Mouse (Mus musculus) neural tube, embryonic 10.5 days (tissue): ENCODE data around the gene Rnf145.
"Not testable (repeated sequence)": the region's sequence is repeated elsewhere in the genome, so short reads cannot be mapped to it uniquely, and the experiment has no call there.

Experiments
- DNase-seq: peaks from one replicate; pipeline ENCODE4 v3.0.0-alpha.2; 2017; ENCODE audit warnings: low spot score; ENCODE audit errors: extremely low spot score

Rnf145 gene

DNA sequence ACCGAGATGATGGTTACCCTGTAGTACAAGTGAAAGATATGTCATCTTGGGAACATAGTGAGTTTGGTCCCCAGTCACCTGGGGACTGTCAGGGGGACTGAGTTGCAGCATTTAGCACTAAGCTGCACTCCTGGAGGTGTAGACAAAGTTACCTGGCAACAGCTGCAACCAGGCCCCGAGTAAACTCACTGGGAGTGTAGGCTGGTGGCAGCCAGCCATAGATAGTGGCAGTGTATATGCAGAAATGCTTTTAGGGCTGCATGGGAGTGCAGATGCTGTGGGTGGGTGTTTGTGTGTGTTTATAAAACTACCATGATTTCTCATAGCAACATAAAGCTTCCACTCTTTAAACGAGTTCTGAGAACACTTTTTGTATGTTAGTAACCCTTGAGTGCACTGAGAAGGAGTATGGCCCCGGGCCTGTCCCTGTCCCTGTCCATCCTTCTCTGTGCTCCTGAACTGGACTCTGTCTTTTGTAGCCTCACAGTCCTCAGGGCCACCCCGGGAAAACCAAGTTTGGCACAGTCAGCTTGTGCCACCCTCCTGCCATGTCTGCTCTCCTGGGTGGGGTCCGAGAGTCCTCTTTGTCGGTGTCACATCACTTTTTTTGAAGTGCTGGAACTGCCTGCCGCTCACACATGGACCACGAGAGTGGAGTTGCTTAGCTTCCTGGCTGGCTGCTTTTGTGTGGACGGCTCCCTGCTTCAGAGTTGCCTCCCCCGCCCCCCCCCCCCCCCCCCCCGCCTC lies 43.8 kb downstream of the Rnf145 start:
- no peak for DNase-seq

DNA sequence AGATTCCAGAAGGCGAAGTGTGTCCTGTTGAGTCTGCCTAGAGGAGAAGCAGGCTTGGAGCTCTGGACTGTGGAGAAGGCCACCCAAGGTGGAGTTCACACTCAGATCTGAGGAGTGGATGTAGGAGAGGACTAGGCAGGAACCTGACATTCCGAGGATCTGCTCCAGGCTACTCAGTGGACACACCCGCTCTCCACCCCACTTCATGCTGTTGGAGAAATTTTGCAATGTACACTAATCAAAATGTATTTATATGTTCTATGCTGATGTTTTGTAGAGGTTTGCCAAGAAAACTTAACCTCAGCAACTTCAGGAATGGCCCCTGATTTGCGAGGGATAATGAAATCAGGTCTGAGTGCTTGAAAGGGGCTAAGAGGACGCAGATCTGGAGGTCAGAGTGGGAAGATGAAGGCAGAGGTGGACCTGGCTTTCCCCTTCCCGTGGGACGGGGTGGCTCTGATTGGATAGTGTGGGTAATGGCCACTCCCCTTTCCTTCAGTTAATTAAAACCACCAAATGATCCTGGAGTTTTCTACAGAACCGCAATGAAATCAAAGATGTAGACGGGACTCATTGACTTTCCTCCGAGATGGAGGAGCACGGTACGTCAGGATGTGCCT lies 45.6 kb downstream of the Rnf145 start:
- no peak for DNase-seq

DNA sequence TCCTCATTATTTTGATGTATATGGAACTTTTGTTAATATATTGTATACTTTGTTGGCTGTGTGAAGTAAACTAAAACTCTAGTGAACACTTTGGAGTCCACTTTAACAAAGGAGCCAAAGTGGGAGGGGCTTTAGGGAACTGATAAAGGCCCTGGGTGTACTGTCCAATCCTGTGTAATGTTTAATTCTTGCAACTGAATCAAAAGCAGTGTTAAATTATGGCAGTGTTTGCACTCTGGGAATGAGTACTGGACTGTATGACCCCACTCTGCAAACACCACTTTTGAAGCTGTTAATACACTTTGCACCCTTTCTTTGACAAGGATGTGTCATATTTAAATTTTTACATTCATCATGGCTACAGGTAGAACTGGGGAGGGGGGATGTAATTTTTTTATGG lies 46.2 kb downstream of the Rnf145 start:
- no peak for DNase-seq

DNA sequence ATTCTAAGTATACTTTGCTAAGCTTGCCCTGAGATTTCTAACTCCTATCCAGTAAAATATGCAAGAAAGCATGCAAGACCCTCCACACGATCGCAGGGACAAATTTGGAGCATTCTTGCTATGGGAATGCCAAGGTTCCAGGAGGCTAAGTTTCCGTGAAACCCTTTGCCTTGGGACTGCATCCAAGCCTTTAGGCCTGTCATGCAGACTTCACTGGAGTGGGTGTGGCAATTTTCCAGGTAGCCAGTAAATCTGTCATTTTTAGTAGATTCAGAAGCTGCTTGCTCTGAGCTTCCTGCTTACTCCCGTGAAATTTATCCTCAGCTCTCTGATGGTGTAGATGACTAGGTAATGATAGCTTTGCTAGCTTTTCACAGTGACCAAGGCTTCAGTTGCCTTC lies 51.6 kb downstream of the Rnf145 start:
- not testable (repeated sequence) for DNase-seq

DNA sequence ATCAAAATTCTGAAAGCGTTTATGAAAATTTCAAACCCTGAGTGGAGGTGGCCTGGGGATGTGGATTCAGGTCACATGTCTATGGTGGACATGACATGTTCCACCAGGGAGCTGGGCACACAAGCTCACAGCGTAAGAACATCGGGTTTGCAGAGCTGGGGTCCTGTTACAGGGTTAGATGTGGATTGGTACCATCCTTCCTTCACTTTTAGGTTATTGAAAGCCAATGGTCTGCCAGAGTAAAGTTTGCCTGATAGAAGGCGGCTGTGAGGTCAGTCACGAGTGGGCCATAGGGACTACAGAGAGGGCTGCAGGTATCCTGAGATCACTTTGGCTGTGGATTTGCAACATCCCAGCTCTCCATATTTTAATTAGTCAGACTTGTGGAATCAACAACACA lies 54.0 kb downstream of the Rnf145 start:
- no peak for DNase-seq

DNA sequence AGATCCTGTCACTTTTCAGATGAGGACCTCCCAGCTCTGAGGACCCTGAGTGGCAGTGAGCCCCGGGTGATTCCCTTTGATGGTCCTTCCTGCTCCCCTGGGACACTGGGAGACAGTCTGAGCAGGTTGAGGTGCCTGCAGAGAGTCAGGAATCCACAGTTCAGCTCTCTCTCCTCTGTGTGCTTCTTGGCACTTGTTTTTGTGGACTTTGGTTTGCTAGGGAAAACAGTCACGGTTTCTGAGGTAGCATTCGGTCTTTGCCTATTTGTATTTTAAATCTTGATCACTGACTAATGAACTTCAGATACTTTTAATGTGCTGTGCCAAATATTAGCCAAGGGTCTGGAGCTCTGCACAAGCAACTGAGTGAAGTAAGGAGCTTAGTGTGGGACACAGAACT lies 54.6 kb downstream of the Rnf145 start:
- DNase-seq: no peak

DNA sequence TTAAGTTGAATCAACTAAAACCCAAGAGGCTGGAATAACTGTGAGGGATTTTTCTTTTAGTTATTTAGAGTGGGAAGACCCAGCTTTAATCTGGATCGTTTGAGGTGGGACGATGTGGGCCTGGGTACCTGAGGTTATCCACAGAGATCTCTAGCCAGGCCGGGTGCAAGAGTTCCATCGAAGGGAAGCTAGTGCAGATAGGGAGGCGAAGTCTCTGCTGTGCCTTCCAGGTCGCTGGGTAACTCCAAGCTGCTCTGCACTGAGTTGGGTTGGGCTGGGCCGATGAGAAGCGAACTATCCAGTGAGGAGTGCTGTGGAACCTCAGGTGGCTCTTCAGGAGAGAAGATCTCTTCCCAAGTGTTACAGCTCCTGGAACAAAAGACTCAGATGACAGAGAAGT lies 55.6 kb downstream of the Rnf145 start:
- DNase-seq: no peak

DNA sequence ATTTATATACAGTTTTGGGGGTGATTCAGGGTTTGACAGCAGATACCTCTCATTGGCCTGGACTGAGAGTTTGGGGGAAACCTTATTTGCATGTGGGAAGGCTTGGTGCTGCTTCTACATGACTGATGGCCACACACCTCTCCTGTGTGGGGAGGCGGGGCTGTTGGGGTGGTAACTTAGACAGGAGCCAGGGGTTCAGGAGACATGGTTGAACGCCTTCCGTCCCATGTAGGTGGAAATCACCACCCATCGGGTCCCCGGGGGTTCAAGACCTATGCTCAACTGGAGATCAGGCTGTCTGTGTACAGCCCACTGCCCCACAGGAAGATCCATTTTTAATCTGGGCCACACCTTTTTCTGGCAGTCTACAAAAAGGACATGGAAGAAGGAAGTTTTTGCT lies 56.1 kb downstream of the Rnf145 start:
- no peak for DNase-seq

DNA sequence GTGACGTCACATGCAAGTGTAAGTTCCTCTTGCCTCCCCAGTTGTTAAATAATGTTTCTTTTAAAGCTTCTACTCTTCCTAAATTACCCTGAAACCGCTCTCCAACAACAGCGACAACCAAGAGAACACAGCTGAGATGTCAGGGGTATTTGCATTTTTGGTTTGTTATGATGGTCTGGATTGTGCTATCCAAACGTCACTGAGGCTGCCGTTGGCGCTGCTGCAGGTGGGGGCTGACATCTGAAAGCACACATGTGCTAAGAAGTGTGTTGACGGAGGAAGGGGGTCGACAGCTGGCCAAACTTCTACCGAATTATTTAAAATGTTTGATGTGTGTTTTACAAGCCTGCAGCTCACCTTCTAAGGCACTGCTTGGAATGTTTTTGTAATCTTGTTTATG lies 59.1 kb downstream of the Rnf145 start:
- DNase-seq: no peak

DNA sequence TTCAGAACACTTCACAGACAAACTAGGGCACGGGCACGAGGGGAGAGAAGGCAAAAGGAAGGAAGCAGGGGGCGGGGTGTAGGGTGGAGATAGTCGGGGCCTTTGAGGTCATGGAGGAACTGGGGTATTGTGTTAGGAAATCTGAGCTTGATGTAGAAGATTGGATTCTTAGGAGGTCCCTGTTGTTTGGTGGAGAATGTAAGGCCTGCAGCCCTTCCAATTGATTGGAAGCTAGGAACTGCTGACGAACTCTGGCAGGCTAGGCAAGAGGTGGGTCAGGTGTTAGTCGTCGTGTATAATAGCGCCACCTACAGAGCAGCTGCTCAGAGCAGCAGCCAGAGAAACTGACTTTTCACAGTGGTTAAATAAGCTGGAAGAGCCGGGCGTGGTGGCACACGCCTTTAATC lies 62.5 kb downstream of the Rnf145 start:
- no peak for DNase-seq

DNA sequence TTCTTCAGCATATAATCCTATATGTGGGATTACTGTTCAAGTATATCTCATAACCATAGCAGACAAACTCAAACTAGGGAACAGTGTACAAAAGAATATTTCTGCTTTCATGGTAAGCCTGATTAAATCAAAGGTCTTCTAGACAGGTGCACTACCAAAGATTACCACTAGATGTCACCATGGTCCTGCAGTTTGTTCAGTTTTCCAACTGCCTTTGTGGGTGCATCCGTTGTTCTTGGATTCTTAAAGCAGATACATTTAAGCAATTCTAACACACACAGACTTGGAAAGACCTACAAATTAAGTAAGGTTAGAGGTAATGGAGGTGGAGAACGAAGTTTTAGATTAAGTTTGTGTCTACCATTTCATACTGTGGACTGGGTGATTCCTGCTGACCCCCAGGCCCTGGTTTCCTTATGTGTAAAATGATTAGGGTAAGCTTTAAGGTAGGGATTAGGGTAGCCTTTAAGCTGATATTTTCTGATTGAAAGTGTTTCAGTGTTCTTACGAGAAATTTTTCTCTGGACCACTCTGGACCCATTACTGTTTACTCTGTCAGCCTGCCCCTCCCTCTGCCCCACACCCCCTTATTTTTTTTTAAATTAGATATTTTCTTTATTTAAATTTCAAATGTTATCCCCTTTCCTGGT lies 67.4 kb downstream of the Rnf145 start:
- peak; percentile 49 for DNase-seq

DNA sequence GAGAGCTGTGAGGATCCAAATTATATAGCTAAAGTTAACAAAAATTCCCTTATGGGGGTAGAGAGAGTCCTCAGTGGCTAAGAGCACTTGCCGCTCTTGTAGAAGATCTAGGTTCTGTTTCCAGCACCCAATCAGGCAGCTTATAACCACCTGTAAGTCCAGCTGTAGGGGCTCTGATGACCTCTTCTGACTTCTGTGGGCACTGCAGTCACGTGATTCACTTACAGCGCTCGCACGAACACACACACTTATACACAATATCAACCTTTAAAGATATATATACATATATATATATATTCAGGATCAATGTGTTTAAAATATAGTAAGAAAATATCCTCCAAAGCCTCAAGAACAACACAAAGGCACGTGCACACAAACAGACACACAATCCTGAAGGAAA lies 74.3 kb downstream of the Rnf145 start:
- DNase-seq: no peak

DNA sequence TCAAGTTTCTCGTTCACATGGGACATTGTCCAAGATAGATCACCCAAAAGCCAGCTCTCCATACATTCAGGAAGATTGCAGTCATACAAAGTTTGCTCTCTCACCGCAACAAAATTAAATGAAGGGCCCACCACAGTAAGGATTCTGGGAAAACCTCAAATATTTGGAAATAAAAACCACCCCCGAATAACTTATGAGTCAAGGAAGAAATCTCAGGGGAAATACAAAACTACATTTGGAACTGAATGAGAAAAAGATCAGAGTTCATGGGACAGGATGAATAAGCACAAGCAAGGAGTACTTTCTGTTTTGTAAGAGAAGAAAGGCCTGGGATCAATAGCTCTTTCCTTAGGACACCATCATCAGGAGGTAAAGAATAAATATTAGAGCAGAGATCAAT lies 76.0 kb downstream of the Rnf145 start:
- DNase-seq: no peak

DNA sequence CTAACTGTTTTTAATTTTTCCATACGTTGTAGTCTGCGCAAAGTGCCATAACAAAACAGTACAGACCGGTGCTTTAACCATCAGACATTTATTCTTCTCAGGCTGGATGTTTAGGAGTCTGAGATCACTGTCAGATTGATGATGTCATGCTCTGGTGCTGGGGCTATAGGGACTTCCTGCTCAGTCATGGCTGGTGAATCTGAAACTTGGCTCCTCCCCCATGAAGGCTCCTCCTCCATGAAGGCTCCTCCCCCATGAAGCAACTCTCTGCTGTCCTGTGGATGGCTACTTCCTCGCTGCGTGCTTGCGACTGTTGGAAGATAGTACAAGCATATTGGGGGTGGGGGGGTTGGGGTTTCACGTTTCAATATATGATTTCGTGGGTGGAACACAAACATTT lies 88.1 kb downstream of the Rnf145 start:
- DNase-seq: no peak

DNA sequence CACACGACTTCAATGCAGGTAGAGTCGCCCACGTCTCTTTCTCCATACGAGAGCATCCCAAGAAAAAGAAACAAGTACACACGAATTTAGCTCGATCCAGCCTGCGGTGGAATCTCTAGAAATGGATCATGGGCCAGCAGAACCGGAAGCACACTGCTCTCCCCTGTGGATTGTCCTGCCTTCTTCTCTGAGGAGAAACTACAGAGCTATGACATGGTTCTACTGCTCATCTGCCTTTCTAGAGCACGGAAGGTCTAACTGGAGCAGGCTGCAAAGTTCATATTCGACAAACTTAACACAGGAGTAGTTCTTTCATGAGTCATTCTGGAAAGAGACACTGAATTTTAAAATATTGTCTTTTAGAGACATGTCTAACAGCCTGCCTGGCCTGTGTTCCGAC lies 89.9 kb downstream of the Rnf145 start:
- DNase-seq: no peak

DNA sequence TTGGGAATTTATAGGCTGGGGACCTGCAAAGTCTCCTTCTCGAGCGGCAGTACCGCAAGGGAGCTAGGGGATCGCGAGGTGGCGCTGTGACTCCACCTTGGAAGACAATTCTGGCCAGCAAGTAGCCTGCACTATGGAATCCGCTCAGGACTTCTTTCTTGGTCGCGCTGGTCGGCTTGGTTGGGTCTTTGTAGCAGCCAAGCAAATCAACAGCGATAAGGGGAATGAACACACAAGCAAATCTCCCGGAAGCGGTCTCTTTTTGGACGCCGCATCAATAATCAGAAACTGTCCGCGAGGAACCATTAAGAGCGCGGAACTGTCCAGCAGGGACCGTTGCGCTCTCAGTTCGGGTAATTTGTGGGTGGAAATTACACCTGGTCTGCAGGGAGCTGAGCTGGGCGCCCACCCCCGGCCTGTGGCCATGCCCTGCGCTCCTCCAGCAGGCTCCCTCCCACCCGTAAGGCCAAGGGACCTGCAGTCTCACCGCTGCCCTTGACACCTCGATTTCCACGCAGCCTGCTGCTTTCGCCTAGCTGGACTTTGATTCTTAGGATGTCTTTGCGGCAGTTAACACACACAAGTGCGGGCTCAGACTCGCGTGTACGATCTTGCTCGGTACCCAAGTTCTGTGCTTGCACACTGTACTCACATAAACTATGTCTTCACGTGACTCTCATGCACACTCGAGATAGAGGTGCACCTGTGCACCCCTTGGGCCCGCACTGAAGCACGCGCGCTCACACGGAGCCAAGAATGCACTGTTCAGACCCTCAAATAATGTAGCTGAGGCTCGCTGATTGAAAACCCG lies 92.4 kb downstream of the Rnf145 start:
- peak; percentile 90 for DNase-seq

DNA sequence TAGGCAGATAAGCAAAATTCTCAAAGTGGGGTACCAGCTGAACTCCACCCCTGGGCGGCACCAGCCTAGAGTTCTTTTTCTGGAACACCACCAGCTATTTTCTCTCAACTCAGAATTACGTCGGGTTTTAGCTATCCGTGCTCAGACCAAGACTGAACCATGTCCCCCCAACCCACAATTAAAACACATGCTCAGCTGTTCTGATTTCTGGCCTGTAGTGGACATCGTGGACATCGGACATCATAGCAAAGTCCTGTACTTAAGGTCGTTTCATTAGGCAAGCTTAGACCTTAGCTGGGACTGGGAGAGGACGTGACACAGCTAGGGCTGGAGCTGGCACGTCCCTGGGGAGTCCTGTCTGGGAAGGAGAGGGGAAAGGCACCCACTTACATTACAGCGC lies 93.4 kb downstream of the Rnf145 start:
- no peak for DNase-seq

DNA sequence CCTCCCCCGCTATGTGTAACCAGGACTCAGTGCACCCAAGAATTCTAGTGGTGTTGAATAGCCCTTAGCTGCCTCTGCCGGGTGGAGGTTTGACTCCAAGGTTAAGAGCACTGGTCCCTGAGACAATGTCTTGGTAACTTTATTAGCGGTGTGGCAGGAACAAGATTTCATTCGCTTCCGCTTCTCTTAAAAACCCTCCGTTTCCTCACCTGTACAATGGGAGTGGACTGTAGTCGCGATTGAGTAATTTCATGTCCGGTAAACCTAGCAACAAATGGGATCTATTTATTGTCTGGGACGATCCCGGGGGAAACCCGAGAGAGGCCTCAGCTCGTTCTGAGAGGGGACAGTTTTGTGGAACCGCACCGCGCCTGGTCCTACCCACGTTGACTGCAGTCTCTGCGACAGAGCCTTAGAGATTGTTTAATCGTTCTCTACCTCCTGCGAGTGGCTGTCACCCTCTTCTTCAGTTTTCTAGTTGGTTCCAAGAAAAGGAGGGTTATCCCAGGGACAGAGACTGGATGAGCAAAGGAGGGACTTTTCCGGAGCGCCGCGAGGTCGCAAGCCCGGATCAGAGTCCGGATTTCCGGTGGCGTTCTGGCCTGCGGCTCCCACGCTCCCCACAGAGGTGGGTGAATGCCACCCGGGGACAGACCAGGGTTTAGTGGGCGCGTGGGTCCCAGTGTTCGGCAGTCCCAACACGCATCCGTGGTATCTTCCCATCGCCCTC lies 94.1 kb downstream of the Rnf145 start:
- DNase-seq: no peak

DNA sequence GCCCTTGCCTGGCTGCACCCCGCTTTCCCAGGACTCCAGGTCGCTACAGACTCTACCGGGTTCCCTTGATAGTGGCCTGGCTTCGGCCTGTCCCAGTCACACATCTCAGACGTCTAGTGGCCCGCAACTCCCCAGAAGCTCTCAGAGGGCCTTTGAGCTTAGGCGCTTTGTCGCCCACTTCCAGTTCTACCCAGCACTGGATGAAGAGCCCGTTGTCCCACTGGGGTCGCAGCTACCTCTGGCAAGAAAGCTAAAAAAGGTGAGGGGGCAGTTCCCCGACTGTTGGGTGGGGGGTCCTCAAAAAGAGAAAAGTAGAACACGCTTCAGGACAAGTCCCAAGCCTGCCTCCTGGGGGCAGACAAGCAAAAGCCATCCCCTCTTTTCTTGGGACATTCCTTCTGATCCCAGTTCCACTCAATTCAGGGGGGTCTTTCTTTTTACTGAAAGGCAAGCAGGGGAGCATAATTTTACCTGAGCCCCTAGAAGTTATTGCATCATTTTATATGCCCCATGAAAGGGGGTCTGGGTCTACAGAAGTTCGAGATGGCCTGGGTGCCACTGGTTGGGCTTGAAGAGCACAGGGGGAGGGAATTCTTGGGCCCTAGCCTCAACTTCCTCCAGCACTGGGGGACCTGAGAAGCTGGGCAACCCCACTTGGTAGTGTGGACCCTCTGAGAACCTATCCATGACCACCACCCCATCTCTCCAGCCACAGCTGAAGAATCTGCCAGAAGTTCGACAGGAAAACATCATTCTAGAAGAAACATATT lies 94.8 kb downstream of the Rnf145 start:
- peak; percentile 65 for DNase-seq
